Mouse (Mus musculus) layer of hippocampus, adult 9-11 months (tissue): Measurements from ENCODE around the gene Abhd15.

ENCODE experiments used
- DNase-seq: peaks from one replicate; pipeline ENCODE4 v3.0.0; 2022

The Abhd15 gene

GRCm38 (mm10) chr11:77494344-77494676 is 20.6 kb upstream of the Abhd15 start:
- DNase-seq, result no peak

- DNase-seq, result no peak
Observed at GRCm38 (mm10) chr11:77494782-77495181, 20.1 kb upstream of the Abhd15 start.

- DNase-seq, result no peak
Observed at GRCm38 (mm10) chr11:77495507-77495906, 19.4 kb upstream of the Abhd15 start.

GRCm38 (mm10) chr11:77497341-77497756 is 17.6 kb upstream of the Abhd15 start:
- no peak for DNase-seq

- DNase-seq, result peak; percentile 84
Observed at GRCm38 (mm10) chr11:77497851-77498250, 17.1 kb upstream of the Abhd15 start.

GRCm38 (mm10) chr11:77498261-77499139 is 16.4 kb upstream of the Abhd15 start:
- DNase-seq, result no peak

GRCm38 (mm10) chr11:77499354-77499753 is 15.6 kb upstream of the Abhd15 start:
- no peak for DNase-seq

GRCm38 (mm10) chr11:77500361-77501325 is 14.3 kb upstream of the Abhd15 start:
- no peak for DNase-seq

GRCm38 (mm10) chr11:77501392-77501791 is 13.5 kb upstream of the Abhd15 start:
- peak; percentile 81 for DNase-seq

GRCm38 (mm10) chr11:77501971-77502370 is 12.9 kb upstream of the Abhd15 start:
- no peak for DNase-seq

GRCm38 (mm10) chr11:77502481-77502880 is 12.4 kb upstream of the Abhd15 start:
- no peak for DNase-seq

GRCm38 (mm10) chr11:77503511-77503910 is 11.4 kb upstream of the Abhd15 start:
- no peak for DNase-seq

GRCm38 (mm10) chr11:77504377-77504776 is 10.5 kb upstream of the Abhd15 start:
- DNase-seq, result no peak

- no peak for DNase-seq
Observed at GRCm38 (mm10) chr11:77505291-77505980, 9.5 kb upstream of the Abhd15 start.

GRCm38 (mm10) chr11:77506273-77506672 is 8.6 kb upstream of the Abhd15 start:
- DNase-seq, result no peak

- no peak for DNase-seq
Observed at GRCm38 (mm10) chr11:77506941-77507340, 8.0 kb upstream of the Abhd15 start.

GRCm38 (mm10) chr11:77507426-77507825 is 7.5 kb upstream of the Abhd15 start:
- no peak for DNase-seq

- peak; percentile 83 for DNase-seq
Observed at GRCm38 (mm10) chr11:77508068-77509021, 6.6 kb upstream of the Abhd15 start.

- no peak for DNase-seq
Observed at GRCm38 (mm10) chr11:77511336-77511735, 3.6 kb upstream of the Abhd15 start.

- peak; percentile 81 for DNase-seq
Observed at GRCm38 (mm10) chr11:77512891-77513810, 1.8 kb upstream of the Abhd15 start.

GRCm38 (mm10) chr11:77513811-77514170 is 1.1 kb upstream of the Abhd15 start:
- no peak for DNase-seq
